Mouse (Mus musculus): Measurements from ENCODE around the gene Eif2b2.

The Eif2b2 gene

DNA sequence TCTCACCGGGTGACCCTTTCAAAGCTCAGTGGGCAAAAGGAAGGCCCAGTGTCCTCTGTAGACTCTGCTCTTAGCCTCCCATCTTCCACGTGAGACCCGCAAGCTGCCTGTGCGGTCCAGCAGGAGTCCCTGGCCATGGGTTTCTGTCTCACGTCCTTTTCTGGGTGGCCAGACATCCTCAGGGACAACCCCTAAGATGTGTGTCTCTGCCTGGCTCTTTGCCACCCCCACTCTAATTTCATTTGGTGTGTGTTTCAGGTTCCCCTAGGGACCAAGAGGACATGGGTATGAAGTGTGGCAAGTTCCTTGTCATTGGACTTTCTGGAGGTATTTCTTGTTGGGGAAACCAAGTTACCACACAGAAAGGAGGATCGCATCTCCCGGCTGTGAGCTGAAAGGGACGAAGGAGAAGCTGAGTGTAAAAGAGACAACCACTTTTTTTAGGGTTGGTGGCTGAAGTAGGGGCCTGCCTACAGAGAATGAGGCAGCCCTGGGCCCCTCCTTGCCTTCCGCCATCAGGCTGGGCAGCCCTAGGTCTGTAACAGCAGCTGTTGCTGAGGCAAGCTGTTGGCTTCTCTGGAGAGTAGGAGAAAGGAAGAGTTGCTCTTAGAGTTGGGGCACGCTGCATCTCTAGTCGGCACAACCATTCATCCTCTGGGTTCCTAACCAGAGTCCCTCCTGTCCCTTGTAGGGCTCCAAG is 25.2 kb upstream of the Eif2b2 start:
- DNase-seq (ENCODE audit: low read depth, low spot score): no peak

DNA sequence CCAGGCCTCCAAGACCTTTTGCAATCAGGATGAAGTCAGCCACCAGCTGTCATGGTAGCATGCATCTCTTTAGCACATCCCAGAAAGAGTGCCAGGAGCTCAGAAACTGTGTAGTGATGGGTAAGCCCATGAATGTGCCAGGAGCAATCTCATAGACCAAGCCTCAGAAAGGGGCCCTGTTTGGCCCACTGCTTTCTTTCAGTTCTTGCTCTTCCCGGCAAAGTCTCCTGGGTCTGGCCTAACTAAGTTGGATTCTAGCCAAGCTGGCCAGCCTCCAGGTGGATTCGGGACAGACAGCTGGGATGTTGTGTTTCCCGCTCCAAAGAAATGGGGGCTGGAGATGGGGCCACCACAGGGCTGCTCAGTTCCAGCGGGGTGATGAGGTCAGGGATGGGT is 24.7 kb upstream of the Eif2b2 start:
- no peak for DNase-seq (ENCODE audit: low read depth, low spot score)

- DNase-seq (ENCODE audit: low read depth, low spot score): no peak
Observed at GRCm38 (mm10) chr12:85195086-85195485, 24.2 kb upstream of the Eif2b2 start.

- no peak for DNase-seq (ENCODE audit: low read depth, low spot score)
Observed at GRCm38 (mm10) chr12:85196191-85196590, 23.1 kb upstream of the Eif2b2 start.

DNA sequence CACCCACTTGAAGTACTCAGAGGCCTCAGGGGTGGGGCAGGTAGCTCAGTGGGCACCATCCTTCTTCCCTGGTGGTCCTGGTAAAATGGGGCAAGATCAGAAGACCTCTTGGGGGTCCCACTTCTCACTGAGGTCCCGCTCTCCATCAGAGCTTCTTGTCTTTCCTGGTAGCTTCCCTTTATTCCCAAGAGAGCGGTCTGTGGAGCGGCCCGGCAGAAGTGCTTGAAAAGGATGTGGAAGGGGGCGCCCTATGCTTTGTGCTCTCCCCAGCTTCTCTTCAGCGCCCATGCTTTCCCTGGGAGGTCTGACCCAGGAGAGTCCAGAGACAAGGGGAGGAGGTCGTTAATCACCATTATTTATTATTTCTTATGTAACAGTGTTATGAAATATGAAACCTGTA is 21.9 kb upstream of the Eif2b2 start:
- DNase-seq (ENCODE audit: low read depth, low spot score): no peak

GRCm38 (mm10) chr12:85197936-85198335 is 21.3 kb upstream of the Eif2b2 start:
- no peak for DNase-seq (ENCODE audit: low read depth, low spot score)

- DNase-seq (ENCODE audit: low read depth, low spot score): no peak
Observed at GRCm38 (mm10) chr12:85199954-85200353, 19.3 kb upstream of the Eif2b2 start.

- no peak for DNase-seq (ENCODE audit: low read depth, low spot score)
Observed at GRCm38 (mm10) chr12:85200929-85201829, 18.1 kb upstream of the Eif2b2 start.

GRCm38 (mm10) chr12:85201830-85202147 is 17.5 kb upstream of the Eif2b2 start:
- DNase-seq (ENCODE audit: low read depth, low spot score): no peak

DNA sequence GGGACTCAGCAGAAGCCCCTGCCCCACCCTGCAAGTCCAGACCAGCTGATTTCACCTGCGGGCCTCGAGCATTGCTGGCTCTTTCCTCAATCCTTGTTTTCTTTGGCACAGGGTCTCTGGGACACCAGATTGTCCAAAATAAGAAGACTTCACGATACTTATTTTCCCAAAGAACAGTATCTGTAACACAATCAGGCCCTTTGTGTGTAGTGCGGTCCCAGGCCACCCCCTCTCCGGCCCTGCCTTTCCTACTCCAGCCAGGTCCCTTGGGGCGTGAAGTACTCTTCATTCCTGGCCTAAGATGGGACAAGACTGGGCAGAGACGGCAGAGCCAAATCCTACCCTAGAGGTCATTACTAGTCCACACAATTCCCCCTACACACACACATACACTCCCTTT is 17.1 kb upstream of the Eif2b2 start:
- DNase-seq (ENCODE audit: low read depth, low spot score): no peak

DNA sequence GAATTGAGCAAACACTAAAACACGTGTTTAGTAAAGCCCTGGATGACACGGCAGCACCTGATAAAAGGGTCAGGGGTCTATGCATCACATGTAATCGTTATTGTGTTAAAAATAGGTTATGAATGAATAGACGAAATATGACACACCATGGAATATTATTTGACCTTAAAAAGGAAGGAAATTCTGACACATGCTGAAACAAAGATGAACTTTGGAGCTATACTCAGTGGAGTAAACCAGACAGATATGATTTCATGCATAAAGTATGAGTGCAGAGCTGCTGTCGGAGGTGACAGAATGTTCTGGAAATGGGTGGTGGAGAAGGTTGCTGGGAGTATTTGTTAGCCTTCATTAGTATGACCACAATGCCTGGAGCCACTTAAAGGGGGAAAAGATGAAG is 15.6 kb upstream of the Eif2b2 start:
- DNase-seq (ENCODE audit: low read depth, low spot score): no peak

- DNase-seq (ENCODE audit: low read depth, low spot score): no peak
Observed at GRCm38 (mm10) chr12:85204105-85204504, 15.2 kb upstream of the Eif2b2 start.

GRCm38 (mm10) chr12:85205425-85205824 is 13.9 kb upstream of the Eif2b2 start:
- no peak for DNase-seq (ENCODE audit: low read depth, low spot score)

GRCm38 (mm10) chr12:85208687-85209199 is 10.5 kb upstream of the Eif2b2 start:
- peak; percentile 12 for DNase-seq (ENCODE audit: low read depth, low spot score)

GRCm38 (mm10) chr12:85215031-85215430 is 4.2 kb upstream of the Eif2b2 start:
- DNase-seq (ENCODE audit: low read depth, low spot score): no peak

DNA sequence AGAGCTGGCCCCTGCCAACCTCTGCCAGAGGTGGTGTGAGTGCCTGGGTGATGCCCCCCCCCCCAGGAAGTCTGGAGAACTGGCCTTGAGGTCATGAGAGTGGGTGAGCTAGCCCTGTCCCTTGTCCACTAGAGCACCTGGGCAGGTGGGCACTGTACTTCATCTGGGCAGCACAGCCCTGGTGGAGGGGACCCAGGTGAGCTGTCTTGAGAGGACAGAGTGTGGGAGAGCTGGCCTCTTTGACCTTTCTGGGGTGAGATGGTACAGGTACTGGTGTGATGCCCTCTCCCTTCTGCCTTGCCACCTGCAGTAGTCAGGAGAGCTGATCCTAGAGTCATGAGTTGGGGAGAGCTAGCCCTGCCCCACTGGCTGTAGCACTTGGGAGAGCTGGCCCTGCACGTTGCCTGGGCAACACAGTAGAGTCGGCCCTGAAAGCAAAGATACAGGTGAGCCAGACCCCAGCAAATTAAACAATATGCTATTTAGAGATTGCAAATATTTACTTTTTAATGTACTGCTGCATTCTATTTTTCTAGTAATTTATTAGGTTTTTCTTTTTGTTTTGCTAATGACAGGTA is 1.5 kb upstream of the Eif2b2 start:
- no peak for DNase-seq (ENCODE audit: low read depth, low spot score)

GRCm38 (mm10) chr12:85219905-85220290 is 617 bp downstream of the Eif2b2 start:
- peak; percentile 68 for DNase-seq (ENCODE audit: low read depth, low spot score)

- DNase-seq (ENCODE audit: low read depth, low spot score): no peak
Observed at GRCm38 (mm10) chr12:85227227-85227626, 7.9 kb downstream of the Eif2b2 start.

- DNase-seq (ENCODE audit: low read depth, low spot score): no peak
Observed at GRCm38 (mm10) chr12:85227876-85228599, 8.8 kb downstream of the Eif2b2 start.

- DNase-seq (ENCODE audit: low read depth, low spot score): no peak
Observed at GRCm38 (mm10) chr12:85233376-85234358, 14.4 kb downstream of the Eif2b2 start.

- no peak for DNase-seq (ENCODE audit: low read depth, low spot score)
Observed at GRCm38 (mm10) chr12:85237553-85237952, 18.3 kb downstream of the Eif2b2 start.

All from A20 (cell line).